Mouse (Mus musculus) kidney, embryonic 15.5 days (tissue): Measurements from ENCODE around the gene Eftud2. TPM values are rescaled to one million over a fixed set of nuclear protein-coding genes. Genes with fewer than 3 reads are reported as not detected.

Experiments used
- ATAC-seq: fragments of 200-750 bp; cut with Nextera tagmentation; replicated peaks from 2 replicates; pipeline ENCODE4 v1.8.0; 2017; ENCODE audit warnings: moderate TSS enrichment; ENCODE audit not compliant: low FRiP score
- H3K27ac ChIP-seq: fragments of 300-500 bp; sonication (generic); 2 replicates; pipeline ENCODE4 v1.5.1; 2015; ENCODE audit warnings: mild to moderate bottlenecking, inconsistent platforms
- H3K27me3 ChIP-seq: fragments of 300-500 bp; sonication (generic); 2 replicates; pipeline ENCODE4 v1.6.1; 2015; ENCODE audit warnings: inconsistent platforms
- H3K36me3 ChIP-seq: fragments of 300-500 bp; sonication (generic); 2 replicates; pipeline ENCODE4 v1.6.1; 2015; ENCODE audit warnings: inconsistent platforms
- H3K4me1 ChIP-seq: fragments of 300-500 bp; sonication (generic); 2 replicates; pipeline ENCODE4 v1.6.1; 2015; ENCODE audit warnings: inconsistent platforms
- H3K4me2 ChIP-seq: fragments of 300-500 bp; sonication (generic); 2 replicates; pipeline ENCODE4 v1.6.1; 2015; ENCODE audit warnings: moderate library complexity, mild to moderate bottlenecking, inconsistent platforms
- H3K4me3 ChIP-seq: fragments of 300-500 bp; sonication (generic); replicated peaks from 2 replicates; pipeline ENCODE4 v1.5.1; 2015; ENCODE audit warnings: mild to moderate bottlenecking, inconsistent platforms
- H3K9ac ChIP-seq: fragments of 300-500 bp; sonication (generic); 2 replicates; pipeline ENCODE4 v1.6.1; 2015; ENCODE audit warnings: mild to moderate bottlenecking, inconsistent platforms
- H3K9me3 ChIP-seq: fragments of 300-500 bp; sonication (generic); replicated peaks from 2 replicates; pipeline ENCODE4 v1.6.1; 2016; ENCODE audit warnings: inconsistent platforms
- WGBS: fragments of 180-500 bp; shearing (Covaris S2); methylation state at CpG from one replicate; pipeline ENCODE4 v1.1.7; 2015; ENCODE audit warnings: mixed read lengths; 5-methylcytosine and 5-hydroxymethylcytosine counted together
- polyA plus RNA-seq: library from polyadenylated mRNA; unstranded; fragments of >200 nt; fragmentation: Nextera tagmentation; extraction: Ambion mirVana; gene quantifications from 2 replicates; pipeline ENCODE4 v1.2.1, GENCODE M21; 2015

Gene Eftud2
- polyA plus RNA-seq, 1 experiment from 2014 or later, result 240 TPM

GRCm38 (mm10) chr11:102864272-102864671, 16.5 kb downstream of the Eftud2 start:
- Histone ChIP-seq H3K9me3 (no peaks in the 10 kb centered on the region), H3K4me1 (no peaks in the 10 kb centered on the region), H3K4me2 (no peak overlapping the region), H3K27ac (no peak overlapping the region), H3K9ac (no peak overlapping the region), H3K27me3 (no peaks in the 10 kb centered on the region), H3K36me3 (peaks cover 97% of the 10 kb centered on the region), H3K4me3 (no peak overlapping the region)
- 36% methylated on average over 4 of the region's 4 CpGs for WGBS
- ATAC-seq, result no peak

GRCm38 (mm10) chr11:102859933-102860332, 20.9 kb downstream of the Eftud2 start:
- Histone ChIP-seq H3K4me3 (no peak overlapping the region), H3K9me3 (no peaks in the 10 kb centered on the region), H3K36me3 (peaks cover 98% of the 10 kb centered on the region), H3K27ac (no peak overlapping the region), H3K4me2 (no peak overlapping the region), H3K9ac (no peak overlapping the region), H3K4me1 (no peaks in the 10 kb centered on the region), H3K27me3 (no peaks in the 10 kb centered on the region)
- 93% methylated on average over 8 of the region's 8 CpGs for WGBS
- ATAC-seq, result no peak

- Histone ChIP-seq H3K27ac (no peak overlapping the region), H3K4me1 (no peaks in the 10 kb centered on the region), H3K4me2 (no peak overlapping the region), H3K4me3 (no peak overlapping the region), H3K36me3 (peaks cover 99% of the 10 kb centered on the region), H3K27me3 (no peaks in the 10 kb centered on the region), H3K9me3 (no peaks in the 10 kb centered on the region), H3K9ac (no peak overlapping the region)
- ATAC-seq, result no peak
- 74% methylated on average over 11 of the region's 11 CpGs for WGBS
Observed at GRCm38 (mm10) chr11:102858951-102859350, 21.8 kb downstream of the Eftud2 start.

GRCm38 (mm10) chr11:102855941-102856340, 24.8 kb downstream of the Eftud2 start:
- ATAC-seq, result no peak
- Histone ChIP-seq H3K27me3 (no peaks in the 10 kb centered on the region), H3K36me3 (peaks cover 97% of the 10 kb centered on the region), H3K27ac (no peak overlapping the region), H3K4me1 (no peaks in the 10 kb centered on the region), H3K4me2 (no peak overlapping the region), H3K9me3 (no peaks in the 10 kb centered on the region), H3K9ac (no peak overlapping the region), H3K4me3 (no peak overlapping the region)
- WGBS, result 81% methylated on average over 6 of the region's 6 CpGs

- Histone ChIP-seq H3K9ac (no peak overlapping the region), H3K27me3 (no peaks in the 10 kb centered on the region), H3K36me3 (peaks cover 97% of the 10 kb centered on the region), H3K9me3 (no peaks in the 10 kb centered on the region), H3K4me2 (no peak overlapping the region), H3K27ac (no peak overlapping the region), H3K4me3 (no peak overlapping the region), H3K4me1 (no peaks in the 10 kb centered on the region)
- ATAC-seq, result no peak
Observed at GRCm38 (mm10) chr11:102853760-102854159, 27.0 kb downstream of the Eftud2 start.

- WGBS, result 62% methylated on average over 5 of the region's 5 CpGs
- Histone ChIP-seq H3K4me2 (no peak overlapping the region), H3K9ac (no peak overlapping the region), H3K4me3 (no peak overlapping the region), H3K36me3 (peaks cover 97% of the 10 kb centered on the region), H3K4me1 (no peaks in the 10 kb centered on the region), H3K27me3 (no peaks in the 10 kb centered on the region), H3K27ac (no peak overlapping the region), H3K9me3 (no peaks in the 10 kb centered on the region)
- ATAC-seq, result 0 out of 2 replicates have a peak, but pooled peaks have one; percentile 56
Observed at GRCm38 (mm10) chr11:102851883-102852282, 28.9 kb downstream of the Eftud2 start.

- peaks cover 100% of the 10 kb centered on the region for H3K36me3 ChIP-seq
- no peaks in the 10 kb centered on the region for H3K9me3 ChIP-seq
- WGBS, result 61% methylated on average over 10 of the region's 10 CpGs
- H3K4me1 ChIP-seq, result no peaks in the 10 kb centered on the region
- H3K27me3 ChIP-seq, result no peaks in the 10 kb centered on the region
- H3K27ac ChIP-seq, result peak overlapping the region; percentile 2; the same call in 1 of the 2 replicates
- H3K4me3 ChIP-seq, result no peak overlapping the region
- no peak overlapping the region for H3K9ac ChIP-seq
- ATAC-seq, result no peak
- H3K4me2 ChIP-seq, result no peak overlapping the region
Observed at GRCm38 (mm10) chr11:102845926-102846325, 34.9 kb downstream of the Eftud2 start.

GRCm38 (mm10) chr11:102838616-102839150, 42.1 kb downstream of the Eftud2 start:
- Histone ChIP-seq H3K9ac (no peak overlapping the region), H3K27me3 (no peaks in the 10 kb centered on the region), H3K4me2 (no peak overlapping the region), H3K9me3 (no peaks in the 10 kb centered on the region), H3K27ac (peak overlapping the region; percentile 14; the same call in 1 of the 2 replicates), H3K4me3 (no peak overlapping the region), H3K4me1 (no peaks in the 10 kb centered on the region), H3K36me3 (peaks cover 73% of the 10 kb centered on the region)
- WGBS, result 90% methylated on average over 9 of the region's 9 CpGs
- no peak for ATAC-seq

- Histone ChIP-seq H3K27ac (no peak overlapping the region), H3K4me1 (peaks cover 1% of the 10 kb centered on the region), H3K4me3 (no peak overlapping the region), H3K27me3 (no peaks in the 10 kb centered on the region), H3K9ac (no peak overlapping the region), H3K36me3 (peaks cover 67% of the 10 kb centered on the region), H3K4me2 (no peak overlapping the region), H3K9me3 (no peaks in the 10 kb centered on the region)
- WGBS, result 92% methylated on average over 2 of the region's 2 CpGs
- ATAC-seq, result no peak
Observed at GRCm38 (mm10) chr11:102838126-102838525, 42.7 kb downstream of the Eftud2 start.

- Histone ChIP-seq H3K27me3 (no peaks in the 10 kb centered on the region), H3K4me1 (peaks cover 9% of the 10 kb centered on the region), H3K9ac (no peak overlapping the region), H3K36me3 (peaks cover 60% of the 10 kb centered on the region), H3K4me3 (no peak overlapping the region), H3K27ac (no peak overlapping the region), H3K9me3 (no peaks in the 10 kb centered on the region), H3K4me2 (no peak overlapping the region)
- no peak for ATAC-seq
- WGBS, result 90% methylated on average over 1 of the region's 1 CpGs
Observed at GRCm38 (mm10) chr11:102837385-102837784, 43.4 kb downstream of the Eftud2 start.

GRCm38 (mm10) chr11:102836146-102836545, 44.6 kb downstream of the Eftud2 start:
- no peak overlapping the region for H3K9ac ChIP-seq
- ATAC-seq, result no peak
- H3K4me1 ChIP-seq, result peaks cover 11% of the 10 kb centered on the region
- peaks cover 47% of the 10 kb centered on the region for H3K36me3 ChIP-seq
- H3K4me2 ChIP-seq, result no peak overlapping the region
- no peak overlapping the region for H3K4me3 ChIP-seq
- no peak overlapping the region for H3K27ac ChIP-seq
- H3K27me3 ChIP-seq, result no peaks in the 10 kb centered on the region
- no peaks in the 10 kb centered on the region for H3K9me3 ChIP-seq
- 77% methylated on average over 9 of the region's 9 CpGs for WGBS

GRCm38 (mm10) chr11:102835549-102835948, 45.2 kb downstream of the Eftud2 start, which contains the start of gene Higd1b:
Gene Higd1b (plus strand): TSS chr11:102835849.
- Histone ChIP-seq H3K27ac (no peak within 1 kb of the TSS), H3K4me1 (peaks cover 11% of the 10 kb centered on the region), H3K27me3 (no peaks in the 10 kb centered on the region), H3K4me2 (no peak within 1 kb of the TSS), H3K9ac (no peak within 1 kb of the TSS), H3K4me3 (no peak within 1 kb of the TSS), H3K36me3 (peaks cover 42% of the 10 kb centered on the region), H3K9me3 (no peaks in the 10 kb centered on the region)
- ATAC-seq, result no peak
- 66% methylated on average over 4 of the region's 4 CpGs for WGBS

GRCm38 (mm10) chr11:102834219-102834618, 46.6 kb downstream of the Eftud2 start:
- Histone ChIP-seq H3K36me3 (peaks cover 29% of the 10 kb centered on the region), H3K4me3 (no peak overlapping the region), H3K9me3 (no peaks in the 10 kb centered on the region), H3K9ac (no peak overlapping the region), H3K27me3 (no peaks in the 10 kb centered on the region), H3K4me1 (peaks cover 11% of the 10 kb centered on the region), H3K4me2 (no peak overlapping the region), H3K27ac (no peak overlapping the region)
- WGBS, result 87% methylated on average over 10 of the region's 10 CpGs
- ATAC-seq, result no peak
